Mouse (Mus musculus): ENCODE measurements around the gene Tmem161a.

DNA sequence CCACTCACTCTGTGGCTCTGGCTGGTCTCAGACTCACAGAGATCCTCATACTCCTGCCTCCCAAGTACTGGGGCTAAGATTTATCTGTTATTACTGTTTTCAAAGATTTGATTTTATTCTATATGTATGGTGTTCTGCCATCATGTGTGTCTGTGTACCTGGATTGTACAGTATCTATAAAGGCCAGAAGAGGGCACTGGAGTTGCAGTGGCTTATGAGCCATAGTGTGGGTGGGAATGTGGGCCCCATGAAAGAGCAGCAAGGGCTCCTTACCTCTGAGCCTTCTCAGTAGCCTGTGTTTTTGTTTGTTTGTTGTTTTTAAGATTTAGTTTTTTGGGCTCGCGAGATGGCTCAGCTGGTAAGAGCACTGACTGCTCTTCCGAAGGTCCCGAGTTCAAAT lies 6.9 kb downstream of the Tmem161a start:
- TF ChIP-seq CTCF (IDR thresholded peaks at IDR 0.05; ENCODE audit: control insufficient read depth, insufficient read depth, low read length) = peak; percentile 14; the same call in 1 of the 2 replicates
- TF ChIP-seq POLR2A (IDR thresholded peaks at IDR 0.05; ENCODE audit: borderline replicate concordance, control insufficient read depth, low read depth, low read length) = no peak

Data from bone marrow, adult 2 months (tissue).